Mouse (Mus musculus) liver, embryonic 15.5 days (tissue): ENCODE results near the gene Ube2c. TPM values are rescaled to one million over a fixed set of nuclear protein-coding genes. Genes with fewer than 3 reads are reported as not detected.
A peak's percentile ranks its signal among the peaks of the same experiment; 100 is the strongest.

Experiments used
- ATAC-seq: fragments of 200-750 bp; cut with Nextera tagmentation; 2 replicates; pipeline ENCODE4 v1.8.0; 2017; ENCODE audit warnings: moderate number of reproducible peaks, mild to moderate bottlenecking, moderate library complexity; ENCODE audit not compliant: insufficient read depth
- H3K27ac ChIP-seq: fragments of 300-500 bp; sonication (generic); replicated peaks from 2 replicates; pipeline ENCODE4 v1.5.1; 2015; ENCODE audit warnings: mild to moderate bottlenecking, inconsistent platforms
- H3K27me3 ChIP-seq: fragments of 300-500 bp; sonication (generic); 2 replicates; pipeline ENCODE4 v1.6.1; 2015; ENCODE audit warnings: mild to moderate bottlenecking, inconsistent platforms
- H3K36me3 ChIP-seq: fragments of 300-500 bp; sonication (generic); replicated peaks from 2 replicates; pipeline ENCODE4 v1.6.1; 2015; ENCODE audit warnings: moderate library complexity, mild to moderate bottlenecking, inconsistent platforms
- H3K4me1 ChIP-seq: fragments of 300-500 bp; sonication (generic); replicated peaks from 2 replicates; pipeline ENCODE4 v1.6.1; 2015; ENCODE audit warnings: inconsistent platforms
- H3K4me2 ChIP-seq: fragments of 300-500 bp; sonication (generic); 2 replicates; pipeline ENCODE4 v1.6.1; 2015; ENCODE audit warnings: moderate library complexity, mild to moderate bottlenecking, inconsistent platforms
- H3K4me3 ChIP-seq: fragments of 300-500 bp; sonication (generic); replicated peaks from 2 replicates; pipeline ENCODE4 v1.5.1; 2015; ENCODE audit warnings: mild to moderate bottlenecking, inconsistent platforms
- H3K9ac ChIP-seq: fragments of 300-500 bp; sonication (generic); 2 replicates; pipeline ENCODE4 v1.6.1; 2015; ENCODE audit warnings: moderate library complexity, mild to moderate bottlenecking, inconsistent platforms
- H3K9me3 ChIP-seq: fragments of 300-500 bp; sonication (generic); replicated peaks from 2 replicates; pipeline ENCODE4 v1.6.1; 2016; ENCODE audit warnings: inconsistent platforms
- WGBS: fragments of 180-500 bp; shearing (Covaris S2); methylation state at CpG from one replicate; pipeline ENCODE4 v1.1.7; 2015; ENCODE audit warnings: mixed read lengths; ENCODE audit not compliant: insufficient replicate concordance; 5-methylcytosine and 5-hydroxymethylcytosine counted together
- polyA plus RNA-seq: library from polyadenylated mRNA; unstranded; fragments of >200 nt; fragmentation: Nextera tagmentation; extraction: Ambion mirVana; gene quantifications from 2 replicates; pipeline ENCODE4 v1.2.1, GENCODE M21; 2015

The Ube2c gene
- polyA plus RNA-seq, 1 experiment from 2014 or later = 720 TPM

DNA sequence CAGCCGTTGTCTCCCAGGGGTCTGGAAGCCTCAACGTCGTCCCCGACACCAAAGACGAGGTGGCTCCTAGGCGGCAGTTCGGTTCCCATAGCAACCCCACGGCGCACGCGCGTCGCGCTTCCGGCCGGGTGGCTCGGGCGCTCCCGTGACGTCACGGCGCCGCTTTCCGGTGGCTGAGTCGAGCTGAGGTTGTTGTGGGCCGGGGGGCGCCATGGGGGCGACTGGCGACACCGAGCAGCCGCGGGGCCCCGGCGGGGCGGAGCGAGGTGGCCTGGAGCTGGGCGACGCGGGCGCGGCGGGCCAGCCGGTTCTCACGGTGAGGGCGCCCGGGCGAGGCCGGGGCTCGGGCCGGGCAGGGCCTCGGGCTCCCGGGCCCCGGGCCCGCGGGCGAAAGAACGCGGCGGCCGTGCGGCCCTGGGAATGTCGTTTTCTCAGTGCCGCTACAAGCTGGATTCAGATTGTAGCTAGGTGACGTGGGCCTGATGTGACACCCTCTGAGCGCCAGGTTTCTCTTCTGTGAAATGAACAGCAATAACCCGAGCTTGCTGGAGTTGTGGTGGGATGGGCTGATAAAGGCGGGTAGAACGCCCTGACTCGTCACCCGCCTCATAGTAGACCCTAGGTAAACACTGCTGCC is 23.7 kb upstream of the Ube2c start, which contains the start of the genes Wfdc3 and Dnttip1:
TSS of gene Wfdc3 (minus strand) at position 89 of the 637 bp plus-strand sequence.
TSS of gene Dnttip1 (plus strand) at position 141 of the 637 bp plus-strand sequence.
- H3K36me3 ChIP-seq = peaks cover 38% of the 10 kb centered on the region
- peaks cover 51% of the 10 kb centered on the region for H3K4me1 ChIP-seq
- peak within 1 kb of the TSS; percentile 98 for H3K9ac ChIP-seq
- no peaks in the 10 kb centered on the region for H3K9me3 ChIP-seq
- WGBS = under 1% methylated on average over 70 of the region's 70 CpGs
- H3K4me2 ChIP-seq = peak within 1 kb of the TSS; percentile 85
- H3K27ac ChIP-seq = peak within 1 kb of the TSS; percentile 93
- peak within 1 kb of the TSS; percentile 90 for H3K4me3 ChIP-seq
- peak; percentile 84 for ATAC-seq
- peaks cover 25% of the 10 kb centered on the region for H3K27me3 ChIP-seq

DNA sequence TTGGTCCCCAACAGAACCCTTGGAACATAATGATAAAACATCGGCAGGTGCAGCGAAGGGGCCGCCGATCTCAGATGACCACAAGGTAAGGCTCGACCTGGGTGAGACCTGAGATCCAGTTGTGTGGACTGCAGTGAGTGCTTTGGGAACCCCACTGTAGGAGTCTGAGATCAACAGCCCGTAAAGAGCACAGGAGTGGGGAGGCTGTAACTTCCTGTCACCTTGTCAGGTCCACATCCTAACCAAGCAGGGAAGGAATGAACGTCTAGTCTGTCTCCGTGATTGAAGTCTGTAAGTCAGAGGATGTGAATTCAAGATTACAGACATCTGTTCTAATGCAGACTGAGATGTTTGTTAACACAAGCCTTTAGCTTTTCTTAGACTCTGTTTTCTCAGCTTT is 23.0 kb upstream of the Ube2c start:
- Histone ChIP-seq H3K36me3 (peaks cover 45% of the 10 kb centered on the region), H3K27ac (peak overlapping the region; percentile 93)
- 31% methylated on average over 8 of the region's 8 CpGs for WGBS

DNA sequence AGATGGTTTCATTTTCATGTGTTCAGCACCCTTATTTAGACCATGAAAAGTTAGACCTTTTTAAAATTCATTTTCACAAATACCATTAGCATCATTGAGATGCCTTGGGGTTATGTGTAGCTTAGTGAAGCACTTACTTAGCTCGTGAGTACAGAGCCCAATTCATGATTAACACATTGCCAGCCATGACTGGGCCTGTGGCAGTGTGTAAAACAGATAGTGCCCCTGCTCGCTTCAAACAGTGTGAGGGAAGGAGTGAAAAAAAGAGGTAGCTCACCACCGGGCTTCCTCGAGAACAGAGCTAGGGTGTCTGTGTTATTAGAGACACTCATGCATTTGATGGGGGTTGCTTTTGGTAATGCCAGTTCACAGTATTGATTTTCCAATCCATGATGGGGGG is 21.5 kb upstream of the Ube2c start:
- Histone ChIP-seq H3K4me3 (peak overlapping the region; percentile 90; the same call in 1 of the 2 replicates), H3K36me3 (peaks cover 60% of the 10 kb centered on the region), H3K9me3 (no peaks in the 10 kb centered on the region), H3K27me3 (peaks cover 13% of the 10 kb centered on the region), H3K27ac (peak overlapping the region; percentile 58), H3K9ac (no peak overlapping the region), H3K4me2 (peak overlapping the region; percentile 85), H3K4me1 (peaks cover 61% of the 10 kb centered on the region)
- peak; percentile 29 for ATAC-seq
- 52% methylated on average over 4 of the region's 4 CpGs for WGBS

More for the DNA sequence above, 23.0 kb upstream of the Ube2c start:
- H3K27me3 ChIP-seq = peaks cover 22% of the 10 kb centered on the region
- H3K4me1 ChIP-seq = peaks cover 52% of the 10 kb centered on the region
- peak overlapping the region; percentile 98 for H3K9ac ChIP-seq
- peak overlapping the region; percentile 85 for H3K4me2 ChIP-seq
- peak; percentile 27 for ATAC-seq
- H3K4me3 ChIP-seq = peak overlapping the region; percentile 90
- no peaks in the 10 kb centered on the region for H3K9me3 ChIP-seq

DNA sequence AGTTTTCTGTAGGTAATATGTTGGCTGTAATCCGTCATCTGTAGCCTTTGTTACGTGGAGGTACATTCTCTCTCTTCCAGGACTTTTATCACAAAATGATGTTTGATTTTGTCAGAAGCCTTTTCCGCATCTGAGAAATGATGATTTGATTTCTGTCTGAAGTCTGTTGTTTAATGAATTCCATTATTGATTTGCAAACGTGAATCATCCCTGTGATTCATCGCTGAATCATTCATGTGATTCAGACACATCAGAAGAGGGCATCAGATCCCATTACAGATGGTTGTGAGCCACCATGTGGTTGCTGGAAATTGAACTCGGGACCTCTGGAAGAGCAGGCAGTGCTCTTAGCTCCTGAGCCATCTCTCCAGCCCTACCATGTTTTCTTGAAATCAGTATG is 20.7 kb upstream of the Ube2c start:
- ATAC-seq = no peak
- Histone ChIP-seq H3K4me3 (0 out of 2 replicates have a peak overlapping the region, but pooled peaks have one; percentile 90), H3K27me3 (peaks cover 5% of the 10 kb centered on the region), H3K4me1 (peaks cover 61% of the 10 kb centered on the region), H3K9ac (no peak overlapping the region), H3K9me3 (no peaks in the 10 kb centered on the region), H3K4me2 (peak overlapping the region; percentile 85), H3K27ac (peak overlapping the region; percentile 58), H3K36me3 (peaks cover 68% of the 10 kb centered on the region)
- WGBS = 85% methylated on average over 6 of the region's 6 CpGs

DNA sequence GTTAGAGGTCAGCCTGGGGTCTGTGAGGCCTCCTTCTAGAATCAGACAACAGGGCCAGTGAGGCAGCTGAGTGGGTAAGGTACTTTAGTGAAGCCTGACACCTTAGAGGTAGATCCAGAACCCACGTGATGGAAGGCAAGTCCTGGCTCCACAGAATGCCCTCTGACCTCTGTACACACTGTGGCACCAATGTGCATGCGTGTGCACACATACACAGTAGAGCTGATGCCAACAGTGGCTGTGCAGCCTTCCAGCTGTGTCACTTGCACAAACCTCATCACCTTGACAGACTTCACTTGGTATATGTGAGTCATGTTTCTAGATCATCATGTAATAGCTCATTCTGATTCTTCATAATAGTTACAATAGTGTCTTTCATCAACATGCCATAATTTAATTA is 17.2 kb upstream of the Ube2c start:
- WGBS = 88% methylated on average over 2 of the region's 2 CpGs
- no peaks in the 10 kb centered on the region for H3K27me3 ChIP-seq
- no peak overlapping the region for H3K4me2 ChIP-seq
- peaks cover 54% of the 10 kb centered on the region for H3K4me1 ChIP-seq
- H3K4me3 ChIP-seq = no peak overlapping the region
- peaks cover 100% of the 10 kb centered on the region for H3K36me3 ChIP-seq
- H3K9me3 ChIP-seq = no peaks in the 10 kb centered on the region
- H3K27ac ChIP-seq = no peak overlapping the region
- no peak overlapping the region for H3K9ac ChIP-seq
- ATAC-seq = no peak

DNA sequence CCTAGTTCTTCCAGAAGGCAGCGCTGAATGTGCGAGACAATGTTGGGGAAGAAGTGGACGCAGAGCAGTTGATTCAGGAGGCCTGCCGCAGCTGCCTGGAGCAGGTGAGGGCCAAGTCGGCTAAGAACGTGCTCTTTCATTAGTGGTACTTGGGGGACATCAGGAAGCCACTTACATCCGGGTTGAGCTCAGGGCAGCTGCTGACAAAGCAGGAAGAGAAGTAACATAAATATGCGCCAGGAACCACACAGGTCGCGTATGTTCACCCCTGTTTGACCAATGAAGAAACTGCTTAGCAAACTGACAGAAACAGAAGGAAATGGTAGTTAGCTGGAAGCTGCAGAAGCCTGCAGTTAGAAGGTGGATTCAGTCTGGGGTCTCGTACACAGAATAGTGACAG is 15.6 kb upstream of the Ube2c start:
- Histone ChIP-seq H3K27ac (peak overlapping the region; percentile 97), H3K36me3 (peaks cover 100% of the 10 kb centered on the region), H3K4me2 (no peak overlapping the region), H3K9me3 (no peaks in the 10 kb centered on the region), H3K9ac (no peak overlapping the region; the same call in 1 of the 2 replicates), H3K27me3 (no peaks in the 10 kb centered on the region), H3K4me3 (no peak overlapping the region), H3K4me1 (peaks cover 55% of the 10 kb centered on the region)
- ATAC-seq = no peak
- 58% methylated on average over 11 of the region's 11 CpGs for WGBS

DNA sequence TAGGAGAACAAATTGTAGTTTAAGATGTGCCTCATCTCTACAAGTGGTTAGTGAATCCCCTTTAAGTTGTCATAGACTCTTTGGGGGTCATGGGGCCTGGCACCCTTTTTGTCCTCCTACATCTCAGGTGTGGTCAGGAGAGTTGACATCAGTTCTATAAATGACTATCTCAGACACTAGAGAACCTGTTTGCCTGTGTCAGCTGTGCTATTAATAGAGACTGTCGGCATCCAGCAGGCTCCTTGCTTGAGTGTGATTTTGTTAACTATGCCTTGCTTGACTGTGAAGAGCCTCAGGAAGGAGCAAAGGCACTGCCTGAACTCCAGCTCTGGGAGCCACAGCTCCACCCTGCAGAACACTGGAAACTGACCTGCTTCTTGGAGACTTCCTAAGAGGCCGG is 14.9 kb upstream of the Ube2c start:
- Histone ChIP-seq H3K27me3 (no peaks in the 10 kb centered on the region), H3K4me2 (no peak overlapping the region), H3K9me3 (no peaks in the 10 kb centered on the region), H3K4me3 (no peak overlapping the region), H3K9ac (no peak overlapping the region), H3K27ac (peak overlapping the region; percentile 97), H3K4me1 (peaks cover 55% of the 10 kb centered on the region), H3K36me3 (peaks cover 100% of the 10 kb centered on the region)
- 87% methylated on average over 2 of the region's 2 CpGs for WGBS
- no peak for ATAC-seq

DNA sequence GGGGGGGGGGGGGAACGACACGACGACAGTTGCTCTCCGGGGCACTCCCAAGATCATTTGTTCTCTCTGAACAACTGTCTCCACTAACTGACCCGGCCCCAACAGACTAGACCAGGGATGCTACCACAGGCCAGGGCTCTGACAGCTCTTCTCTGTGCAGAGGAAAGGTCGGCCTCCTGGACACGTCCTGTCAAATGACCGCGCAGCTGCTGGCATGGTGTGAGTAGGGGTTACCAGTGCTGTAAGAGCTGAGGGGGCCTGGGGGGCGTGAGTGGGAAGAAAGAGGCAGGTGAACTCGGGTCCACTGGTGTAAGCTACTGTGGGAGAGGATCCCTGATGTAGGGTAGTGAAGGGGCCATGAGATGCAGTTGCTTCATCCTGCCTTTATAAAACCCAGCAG is 11.9 kb upstream of the Ube2c start:
- H3K9ac ChIP-seq = peak overlapping the region; percentile 60

DNA sequence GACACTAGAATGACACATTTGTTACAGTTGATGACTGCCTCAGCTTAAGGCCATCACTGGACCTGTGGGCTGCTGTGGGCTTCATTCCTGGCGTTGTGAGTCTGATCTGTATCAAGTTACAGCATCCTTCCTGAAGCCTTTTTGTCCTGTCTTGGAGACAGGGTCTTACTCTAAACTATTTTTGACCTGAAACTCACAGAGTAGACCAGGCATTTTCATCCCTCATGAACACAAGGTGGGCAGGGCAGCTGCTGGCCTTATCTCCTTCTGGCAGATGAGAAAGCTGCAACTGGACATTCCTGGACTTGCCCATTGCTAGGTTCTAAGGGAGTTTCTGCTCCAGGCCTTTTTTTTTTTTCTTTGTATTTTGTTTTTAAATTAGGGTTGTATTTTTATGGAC is 11.0 kb upstream of the Ube2c start:
- peak overlapping the region; percentile 97 for H3K27ac ChIP-seq
- no peaks in the 10 kb centered on the region for H3K27me3 ChIP-seq
- peak overlapping the region; percentile 62 for H3K4me2 ChIP-seq
- peak overlapping the region; percentile 60 for H3K9ac ChIP-seq
- WGBS = 38% methylated on average over 1 of the region's 1 CpGs
- peaks cover 98% of the 10 kb centered on the region for H3K36me3 ChIP-seq
- peaks cover 80% of the 10 kb centered on the region for H3K4me1 ChIP-seq
- H3K4me3 ChIP-seq = no peak overlapping the region
- H3K9me3 ChIP-seq = no peaks in the 10 kb centered on the region
- peak; percentile 67 for ATAC-seq

More for the DNA sequence above, 11.9 kb upstream of the Ube2c start:
- no peak for ATAC-seq
- Histone ChIP-seq H3K36me3 (peaks cover 98% of the 10 kb centered on the region), H3K27me3 (no peaks in the 10 kb centered on the region), H3K9me3 (no peaks in the 10 kb centered on the region), H3K4me2 (peak overlapping the region; percentile 62; the same call in 1 of the 2 replicates), H3K4me1 (peaks cover 75% of the 10 kb centered on the region), H3K4me3 (no peak overlapping the region), H3K27ac (peak overlapping the region; percentile 97)
- 89% methylated on average over 11 of the region's 11 CpGs for WGBS

DNA sequence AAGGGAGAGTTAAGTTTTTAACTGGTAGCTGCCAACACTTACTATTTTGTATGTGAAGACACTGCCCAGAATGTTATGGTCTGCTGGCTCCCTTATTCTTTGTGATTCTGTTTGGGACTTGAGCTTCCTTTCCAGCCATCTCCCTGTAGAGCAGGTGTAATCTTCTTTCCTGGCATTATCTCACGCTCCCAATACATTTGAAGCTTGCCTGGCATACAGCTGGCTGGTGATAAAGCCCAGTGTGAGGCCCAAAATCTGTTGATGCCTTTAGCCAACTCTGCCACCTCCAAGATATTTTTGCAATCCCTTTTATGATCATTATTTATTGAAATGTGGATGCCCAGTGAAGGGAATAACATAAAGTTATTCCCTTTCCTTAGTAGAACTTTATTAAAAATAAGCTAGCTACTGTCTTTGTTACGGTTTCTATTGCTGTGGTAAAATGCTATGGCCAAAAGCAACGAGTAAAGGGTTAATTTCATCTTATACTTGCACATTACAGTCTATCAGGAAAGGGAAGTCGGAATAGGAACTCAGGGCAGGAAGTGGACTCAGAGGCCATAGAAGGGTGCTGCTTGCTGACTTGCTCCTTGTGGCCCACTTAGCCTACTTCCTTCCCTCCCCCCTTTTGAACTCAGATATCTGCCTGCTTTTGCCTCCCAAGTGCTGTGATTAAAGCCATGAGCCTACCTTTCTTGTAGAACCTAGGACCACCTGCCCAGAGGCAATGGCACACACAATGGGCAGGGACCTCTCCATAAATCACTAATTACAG is 9.5 kb upstream of the Ube2c start:
- Histone ChIP-seq H3K27ac (peak overlapping the region; percentile 97), H3K27me3 (no peaks in the 10 kb centered on the region), H3K9ac (peak overlapping the region; percentile 56), H3K4me2 (peak overlapping the region; percentile 62), H3K36me3 (peaks cover 93% of the 10 kb centered on the region), H3K4me3 (peak overlapping the region; percentile 23), H3K9me3 (no peaks in the 10 kb centered on the region), H3K4me1 (peaks cover 84% of the 10 kb centered on the region)
- whole genome bisulfite sequencing = 33% methylated on average over 4 of the region's 4 CpGs
- ATAC-seq = peak; percentile 72

DNA sequence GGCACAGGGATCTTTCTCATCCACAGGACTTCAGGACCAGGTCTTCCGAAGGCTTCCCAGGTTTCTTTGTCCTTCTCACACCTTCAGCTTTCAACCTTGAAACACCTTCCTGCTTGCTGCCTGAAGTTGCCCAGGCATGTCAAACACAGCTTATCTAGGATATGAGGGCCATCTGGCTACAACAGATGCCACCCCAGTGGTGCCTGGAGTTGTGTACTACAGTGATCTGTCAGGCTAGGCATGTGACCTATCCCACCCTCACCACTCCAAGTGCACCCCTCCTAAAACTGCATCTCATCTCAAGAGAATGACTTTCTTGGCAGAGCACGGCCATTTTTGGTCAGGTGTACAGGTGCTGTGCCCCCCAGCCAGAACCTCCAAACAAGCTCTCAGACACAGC is 8.2 kb upstream of the Ube2c start:
- Histone ChIP-seq H3K27ac (peak overlapping the region; percentile 97), H3K4me2 (peak overlapping the region; percentile 62), H3K9ac (peak overlapping the region; percentile 56)

More for the DNA sequence above, 8.2 kb upstream of the Ube2c start:
- H3K4me1 ChIP-seq = peaks cover 78% of the 10 kb centered on the region
- no peaks in the 10 kb centered on the region for H3K9me3 ChIP-seq
- ATAC-seq = peak; percentile 89
- 55% methylated on average over 2 of the region's 2 CpGs for WGBS
- no peak overlapping the region for H3K4me3 ChIP-seq
- no peaks in the 10 kb centered on the region for H3K27me3 ChIP-seq
- peaks cover 93% of the 10 kb centered on the region for H3K36me3 ChIP-seq
